Mouse (Mus musculus) adrenal gland, postnatal 25 days (tissue): ENCODE results near the gene Tbxas1. TPM values are rescaled to one million over a fixed set of nuclear protein-coding genes. Genes with fewer than 3 reads are reported as not detected.

ENCODE experiments used
- DNase-seq: peaks from one replicate; pipeline ENCODE4 v3.0.0; 2021; ENCODE audit warnings: mixed read lengths
- total RNA-seq: library from RNA; stranded (reverse); gene quantifications from 2 replicates; pipeline ENCODE4 v1.2.3, GENCODE M21; 2021

The Tbxas1 gene
- total RNA-seq, 1 experiment from 2014 or later: 5.3 TPM

DNA sequence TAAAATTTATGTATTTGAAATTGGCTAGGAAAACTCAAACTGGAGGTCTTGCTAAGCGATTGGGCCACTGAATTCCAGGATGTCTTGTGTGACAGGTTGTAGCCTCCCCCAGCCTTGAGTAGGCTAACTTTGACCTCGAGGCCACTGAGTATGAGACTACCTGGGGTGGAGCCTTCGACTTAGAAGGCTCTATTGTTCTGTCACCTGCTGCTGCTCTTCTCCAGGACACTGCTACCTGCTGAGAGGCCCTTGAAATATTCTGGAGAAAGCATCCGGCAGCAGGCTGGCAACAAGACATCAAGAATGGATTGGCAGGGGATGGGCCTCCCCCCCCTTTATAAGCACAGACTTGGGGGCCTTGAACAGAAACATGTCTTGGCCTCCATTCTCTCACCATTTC, 256.3 kb downstream of the Tbxas1 start:
- DNase-seq: no peak

DNA sequence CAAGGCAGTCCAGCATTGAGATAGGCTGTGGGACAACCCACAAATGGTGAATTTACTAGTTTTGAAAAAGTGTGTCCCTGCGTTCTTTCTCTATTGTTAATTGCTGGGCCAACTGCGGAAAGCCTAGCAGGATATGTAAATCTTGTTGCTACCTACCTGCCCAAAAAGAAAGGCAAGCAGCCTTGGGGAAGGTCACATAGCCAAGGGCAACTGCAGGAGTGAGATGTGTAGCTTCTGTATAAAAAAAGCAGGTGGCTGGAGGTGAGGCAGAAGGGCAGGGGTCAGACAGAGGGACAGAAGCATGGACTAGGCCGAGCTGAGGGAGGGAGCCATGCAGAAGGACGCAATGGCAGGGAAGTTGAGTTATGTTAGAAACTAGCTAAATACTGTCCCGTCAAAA, 257.4 kb downstream of the Tbxas1 start:
- DNase-seq: no peak

Other genes with a start within 250 kb of the Tbxas1 start
- gene Klrg2, start 238.2 kb upstream of the Tbxas1 start, total RNA-seq: 2.8 and 3.8 TPM in 2 replicates
- 3.7 and 4.9 TPM in 2 replicates for gene Clec2l, start 212.3 kb upstream of the Tbxas1 start, total RNA-seq
- gene Hipk2, start 761 bp downstream of the Tbxas1 start, total RNA-seq: 137 TPM in 2 replicates
- gene Parp12, start 242.9 kb downstream of the Tbxas1 start, total RNA-seq: 18.7 and 26.7 TPM in 2 replicates